8 mouse cellular contexts compared by ENCODE assay signal in the genomic region with DNA sequence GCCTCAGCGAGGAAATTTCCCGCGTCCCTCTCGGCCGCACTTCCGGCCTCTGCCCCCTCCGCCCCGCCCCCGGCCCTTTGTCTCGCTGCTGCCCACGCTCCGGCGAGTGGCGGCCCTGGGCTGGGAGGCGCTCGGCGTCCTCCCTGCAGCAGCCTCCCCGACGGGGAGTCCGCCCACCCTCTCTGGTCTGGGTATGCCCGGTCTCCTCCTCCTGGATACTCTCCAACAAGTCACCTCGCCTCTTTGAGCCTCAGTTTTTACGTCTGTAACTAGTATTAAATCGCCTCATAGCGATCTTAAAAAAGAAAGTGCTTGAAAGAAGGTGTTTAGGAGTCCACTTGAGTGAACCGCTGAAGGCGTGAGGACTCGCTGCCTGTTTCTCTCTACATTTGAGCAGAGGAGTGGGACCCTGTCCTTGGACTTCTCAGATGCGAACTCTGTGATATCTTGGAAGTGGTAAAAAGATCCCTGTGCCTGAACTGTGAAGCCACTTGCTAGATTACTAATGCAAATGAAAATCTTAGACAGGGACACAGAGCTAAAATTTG. TPM values are rescaled to one million over a fixed set of nuclear protein-coding genes. Genes with fewer than 3 reads are reported as not detected.
DNase-seq lines count a peak whose midpoint lies in the region; ATAC-seq and TF ChIP-seq lines count a peak whose summit lies in the region.

A gene (minus strand): TSS at position 11 of the 548 bp plus-strand sequence.

- peak within 1 kb of the TSS; percentile 75 for H3K4me2 ChIP-seq in neural tube, embryonic 14.5 days (ENCODE audit: low read depth, low read length)

- H3K36me3 ChIP-seq in testis, adult 2 months (ENCODE audit: control insufficient read depth, insufficient read depth, low read length) = no peaks in the 10 kb centered on the region
- H3K36me3 ChIP-seq in neural tube, embryonic 14.5 days (ENCODE audit: control insufficient read depth, insufficient read depth, low read length) = no peaks in the 10 kb centered on the region

- peak; percentile 68 for ATAC-seq in neural tube, embryonic 14.5 days (ENCODE audit: low read depth)

- no peak for TF ChIP-seq POLR2A in testis, adult 2 months (IDR thresholded peaks at IDR 0.05; ENCODE audit: control insufficient read depth, low read depth, low read length)

- DNase-seq in embryo, embryonic 9.5 days (ENCODE audit: extremely low spot score) = peak; percentile 52
- DNase-seq in embryo, embryonic 11 days = no peak
- DNase-seq in testis, postnatal 10 days (ENCODE audit: low spot score) = no peak
- DNase-seq in left cerebral cortex, adult 8-10 months (ENCODE audit: low spot score in 2 of 2) = no peak
- no peak for DNase-seq in thymus, adult 18-20 months
- DNase-seq in lung, postnatal 4 days = no peak

- H3K27me3 ChIP-seq in testis, adult 2 months (ENCODE audit: control insufficient read depth, insufficient read depth, low read length) = no peaks in the 10 kb centered on the region
- no peaks in the 10 kb centered on the region for H3K27me3 ChIP-seq in neural tube, embryonic 14.5 days (ENCODE audit: control insufficient read depth, insufficient read depth, low read length)

- H3K9ac ChIP-seq in neural tube, embryonic 14.5 days (replicated peaks; ENCODE audit: low read depth, low read length) = peak within 1 kb of the TSS; percentile 90

- no peak for TF ChIP-seq CTCF in testis, adult 2 months (IDR thresholded peaks at IDR 0.05; ENCODE audit: control insufficient read depth, insufficient read depth, insufficient replicate concordance, low read depth, low read length)

- H3K9me3 ChIP-seq in neural tube, embryonic 14.5 days (ENCODE audit: control insufficient read depth, low read length) = no peaks in the 10 kb centered on the region

- peaks cover 3% of the 10 kb centered on the region for H3K4me1 ChIP-seq in testis, adult 2 months (ENCODE audit: control insufficient read depth, insufficient read depth, low read length)
- peaks cover 41% of the 10 kb centered on the region for H3K4me1 ChIP-seq in neural tube, embryonic 14.5 days (ENCODE audit: control insufficient read depth, insufficient read depth, low read length)

- H3K27ac ChIP-seq in testis, adult 2 months (ENCODE audit: control insufficient read depth, insufficient read depth, low read depth, low read length) = no peak within 1 kb of the TSS
- peak within 1 kb of the TSS; percentile 92 for H3K27ac ChIP-seq in neural tube, embryonic 14.5 days (ENCODE audit: low read depth, low read length)

- whole genome bisulfite sequencing in neural tube, embryonic 14.5 days = 2% methylated on average over 26 of the region's 29 CpGs

- peak within 1 kb of the TSS; percentile 61 for H3K4me3 ChIP-seq in testis, adult 2 months (ENCODE audit: control insufficient read depth, low read depth, low read length)
- peak within 1 kb of the TSS; percentile 62 for H3K4me3 ChIP-seq in neural tube, embryonic 14.5 days (ENCODE audit: low read depth, low read length)

RNA-seq across cellular contexts. Expression of the gene that starts here (rescaled TPM):
- 0.02 and 0.06 TPM in 2 replicates for polyA plus RNA-seq in testis, adult 2 months (2012; rRNA removed)
- 100 to 1,000 TPM in 3 of 4 experiments, 10 to 100 TPM in 1; 99.2 to 121 (median 105) TPM for total RNA-seq in left cerebral cortex, adult 8-10 months (2022)
- 17.3 and 19.6 TPM in 2 replicates for polyA plus RNA-seq in neural tube, embryonic 14.5 days (2014; fragmentation: Nextera tagmentation; extraction: Ambion mirVana)

Comparison
In these comparisons a context has a peak if more than half of its experiments do, and no peak if none do; other contexts are left out.
1. RNA of the gene that starts here (polyA plus RNA-seq): 17.3 to 19.6 TPM in neural tube, embryonic 14.5 days; 0.02 to 0.06 TPM in testis, adult 2 months; every median in the first group is over 10 times any median in the second.